15 mouse cellular contexts compared by ENCODE assay signal in genomic region chr5:47837998-47838397, GRCm38 (mm10).
"Had no signal": no experiment of that assay in that cellular context is flagged by ENCODE, and none has a peak within 500 bp of the region (broad histone marks: within the 10 kb centered on the region; RNA-seq: fewer than 3 reads in every experiment).

No protein-coding gene starts in this region.

- H3K4me1 ChIP-seq: lung, embryonic 15.5 days; megakaryocyte, embryonic 14.5 days; midbrain, embryonic 13.5 days; midbrain, embryonic 15.5 days; neural tube, embryonic 12.5 days had no signal

- H3K9me3 ChIP-seq: lung, embryonic 15.5 days; megakaryocyte, embryonic 14.5 days; midbrain, embryonic 13.5 days; midbrain, embryonic 15.5 days; neural tube, embryonic 12.5 days had no signal

- H3K4me3 ChIP-seq: lung, embryonic 15.5 days; megakaryocyte, embryonic 14.5 days; midbrain, embryonic 13.5 days; midbrain, embryonic 15.5 days; neural tube, embryonic 12.5 days had no signal

- H3K4me2 ChIP-seq: lung, embryonic 15.5 days; midbrain, embryonic 11.5 days; midbrain, embryonic 13.5 days; midbrain, embryonic 15.5 days; neural tube, embryonic 12.5 days had no signal

- H3K27ac ChIP-seq: lung, embryonic 15.5 days; macrophage; midbrain, embryonic 13.5 days; midbrain, embryonic 15.5 days; neural tube, embryonic 12.5 days had no signal

- H3K27me3 ChIP-seq: lung, embryonic 15.5 days; megakaryocyte, embryonic 14.5 days; midbrain, embryonic 13.5 days; midbrain, embryonic 15.5 days; neural tube, embryonic 12.5 days had no signal

- DNase-seq: lung, adult 2 months; lung, postnatal 14 days; lung, postnatal 36 days; right cerebral cortex, postnatal 14 days; thymus, adult 18-20 months; thymus, postnatal 14 days; thymus, postnatal 36 days had no signal

- H3K9ac ChIP-seq: lung, embryonic 15.5 days; midbrain, embryonic 13.5 days; midbrain, embryonic 15.5 days; neural tube, embryonic 12.5 days had no signal

- H3K36me3 ChIP-seq: lung, embryonic 15.5 days; midbrain, embryonic 13.5 days; midbrain, embryonic 15.5 days; neural tube, embryonic 12.5 days had no signal

- ATAC-seq: lung, postnatal 0 days; midbrain, embryonic 13.5 days; midbrain, embryonic 15.5 days had no signal
